Mouse (Mus musculus): ENCODE measurements around the gene Mfsd6l.

- peak; percentile 84 for TF ChIP-seq CTCF (IDR thresholded peaks at IDR 0.05; ENCODE audit: borderline replicate concordance, insufficient read depth, low read length)
- no peak for TF ChIP-seq POLR2A (IDR thresholded peaks at IDR 0.05; ENCODE audit: low read depth, low read length)
Measured at GRCm38 (mm10) chr11:68589055-68589809, 33.2 kb downstream of the Mfsd6l start.
